Mouse (Mus musculus) embryonic facial prominence, embryonic 10.5 days (tissue): ENCODE data around the gene Armcx2. TPM values are rescaled to one million over a fixed set of nuclear protein-coding genes. Genes with fewer than 3 reads are reported as not detected.

Experiments used
- microRNA-seq: library from miRNA; unstranded; fragments of <30 nt; microRNA quantifications from one replicate; pipeline ENCODE4, GENCODE M21; 2017
- polyA plus RNA-seq: library from polyadenylated mRNA; unstranded; fragments of >200 nt; fragmentation: Nextera tagmentation; extraction: Ambion mirVana; gene quantifications from 2 replicates; pipeline ENCODE4 v1.2.1, GENCODE M21; 2016

Armcx2 gene
- polyA plus RNA-seq, 1 experiment from 2014 or later, result 80.8 TPM

Small RNA genes within 50 kb of the gene (microRNA-seq; reads per million reads assigned to microRNA genes)
- not detected for gene Mir7093

Other genes with a start within 250 kb of the Armcx2 start
- gene Btk, start 225.7 kb downstream of the Armcx2 start, polyA plus RNA-seq, result 0.84 and 1.1 TPM in 2 replicates
- 341 and 352 TPM in 2 replicates for gene Rpl36a, start 223.6 kb downstream of the Armcx2 start, polyA plus RNA-seq
- gene Gla, start 208.1 kb downstream of the Armcx2 start, polyA plus RNA-seq, result 5.9 and 7.2 TPM in 2 replicates
- 218 and 219 TPM in 2 replicates for gene Hnrnph2, start 208.0 kb downstream of the Armcx2 start, polyA plus RNA-seq
- 6.3 and 7.1 TPM in 2 replicates for gene Armcx4, start 122.7 kb downstream of the Armcx2 start, polyA plus RNA-seq
- 46.9 and 50.0 TPM in 2 replicates for gene Armcx1, start 91.3 kb downstream of the Armcx2 start, polyA plus RNA-seq
- 16.1 and 19.1 TPM in 2 replicates for gene Armcx6, start 57.8 kb downstream of the Armcx2 start, polyA plus RNA-seq
- 47.5 and 51.4 TPM in 2 replicates for gene Armcx3, start 52.6 kb downstream of the Armcx2 start, polyA plus RNA-seq
- 0.55 and 0.59 TPM in 2 replicates for gene Nxf2, start 155.5 kb upstream of the Armcx2 start, polyA plus RNA-seq
- gene Zmat1, start 200.0 kb upstream of the Armcx2 start, polyA plus RNA-seq, result 4.1 and 4.5 TPM in 2 replicates